Mouse (Mus musculus) limb, embryonic 13.5 days (tissue): ENCODE measurements around the gene H2-K1. TPM values are rescaled to one million over a fixed set of nuclear protein-coding genes. Genes with fewer than 3 reads are reported as not detected.
A peak's percentile ranks its signal among the peaks of the same experiment; 100 is the strongest.

Experiments
- ATAC-seq: fragments of 200-750 bp; cut with Nextera tagmentation; 2 replicates; pipeline ENCODE4 v1.8.0; 2017; ENCODE audit warnings: low read depth, moderate number of reproducible peaks, moderate TSS enrichment; ENCODE audit not compliant: low FRiP score
- H3K27ac ChIP-seq: fragments of 300-500 bp; sonication (generic); 2 replicates; pipeline ENCODE4 v1.5.1; 2015; ENCODE audit warnings: inconsistent platforms, mild to moderate bottlenecking, moderate library complexity
- H3K27me3 ChIP-seq: fragments of 300-500 bp; sonication (generic); 2 replicates; pipeline ENCODE4 v1.6.1; 2015; ENCODE audit warnings: mild to moderate bottlenecking, inconsistent platforms
- H3K36me3 ChIP-seq: fragments of 300-500 bp; sonication (generic); 2 replicates; pipeline ENCODE4 v1.6.1; 2015; ENCODE audit warnings: inconsistent platforms, mild to moderate bottlenecking, moderate library complexity
- H3K4me1 ChIP-seq: fragments of 300-500 bp; sonication (generic); 2 replicates; pipeline ENCODE4 v1.6.1; 2015; ENCODE audit warnings: inconsistent platforms
- H3K4me2 ChIP-seq: fragments of 300-500 bp; sonication (generic); replicated peaks from 2 replicates; pipeline ENCODE4 v1.6.1; 2015; ENCODE audit warnings: inconsistent platforms, mild to moderate bottlenecking, moderate library complexity
- H3K4me3 ChIP-seq: fragments of 300-500 bp; sonication (generic); 2 replicates; pipeline ENCODE4 v1.5.1; 2015; ENCODE audit warnings: moderate library complexity, mild to moderate bottlenecking, inconsistent platforms
- H3K9ac ChIP-seq: fragments of 300-500 bp; sonication (generic); 2 replicates; pipeline ENCODE4 v1.6.1; 2015; ENCODE audit warnings: mild to moderate bottlenecking, inconsistent platforms
- H3K9me3 ChIP-seq: fragments of 300-500 bp; sonication (generic); 2 replicates; pipeline ENCODE4 v1.6.1; 2016; ENCODE audit warnings: inconsistent platforms
- WGBS: fragments of 180-500 bp; shearing (Covaris S2); methylation state at CpG from one replicate; pipeline ENCODE4 v1.1.7; 2015; 5-methylcytosine and 5-hydroxymethylcytosine counted together
- polyA plus RNA-seq: library from polyadenylated mRNA; unstranded; fragments of >200 nt; fragmentation: Nextera tagmentation; extraction: Ambion mirVana; gene quantifications from 2 replicates; pipeline ENCODE4 v1.2.1, GENCODE M21; 2015

The H2-K1 gene
- polyA plus RNA-seq, 1 experiment from 2014 or later, result 7.3 TPM

- peak overlapping the region; percentile 39 for H3K9ac ChIP-seq
- peaks cover 25% of the 10 kb centered on the region for H3K4me1 ChIP-seq
- no peak overlapping the region for H3K27ac ChIP-seq
- ATAC-seq, result no peak
- 2% methylated on average over 56 of the region's 57 CpGs for WGBS
- no peaks in the 10 kb centered on the region for H3K36me3 ChIP-seq
- H3K27me3 ChIP-seq, result peaks cover 78% of the 10 kb centered on the region
- H3K4me2 ChIP-seq, result peak overlapping the region; percentile 62
- H3K9me3 ChIP-seq, result no peaks in the 10 kb centered on the region
- H3K4me3 ChIP-seq, result peak overlapping the region; percentile 37
Observed at GRCm38 (mm10) chr17:33977861-33978557, 22.1 kb downstream of the H2-K1 start.

- no peak overlapping the region for H3K4me2 ChIP-seq
- H3K9ac ChIP-seq, result no peak overlapping the region
- no peaks in the 10 kb centered on the region; the same call in 1 of the 2 replicates for H3K9me3 ChIP-seq
- H3K36me3 ChIP-seq, result no peaks in the 10 kb centered on the region
- 55% methylated on average over 3 of the region's 3 CpGs for WGBS
- H3K4me1 ChIP-seq, result peaks cover 15% of the 10 kb centered on the region; the same call in 1 of the 2 replicates
- no peak overlapping the region for H3K4me3 ChIP-seq
- no peak for ATAC-seq
- H3K27me3 ChIP-seq, result peaks cover 57% of the 10 kb centered on the region
- no peak overlapping the region for H3K27ac ChIP-seq
Observed at GRCm38 (mm10) chr17:33973572-33973971, 26.6 kb downstream of the H2-K1 start.

- Histone ChIP-seq H3K4me2 (no peak overlapping the region), H3K9ac (no peak overlapping the region), H3K27ac (no peak overlapping the region), H3K4me1 (0 out of 2 replicates have a peak, but pooled peaks cover 6% of the 10 kb centered on the region), H3K4me3 (no peak overlapping the region), H3K9me3 (no peaks in the 10 kb centered on the region; the same call in 1 of the 2 replicates), H3K27me3 (peaks cover 49% of the 10 kb centered on the region), H3K36me3 (no peaks in the 10 kb centered on the region)
- WGBS, result 4% methylated on average over 1 of the region's 1 CpGs
- ATAC-seq, result peak; percentile 40; the same call in 1 of the 2 replicates
Observed at GRCm38 (mm10) chr17:33972691-33973090, 27.5 kb downstream of the H2-K1 start.

- Histone ChIP-seq H3K36me3 (peaks cover 20% of the 10 kb centered on the region), H3K9ac (no peak overlapping the region), H3K27me3 (peaks cover 16% of the 10 kb centered on the region), H3K27ac (no peak overlapping the region), H3K4me1 (0 out of 2 replicates have a peak, but pooled peaks cover 6% of the 10 kb centered on the region), H3K9me3 (no peaks in the 10 kb centered on the region; the same call in 1 of the 2 replicates), H3K4me2 (no peak overlapping the region), H3K4me3 (no peak overlapping the region)
- WGBS, result 76% methylated on average over 4 of the region's 4 CpGs
- ATAC-seq, result no peak
Observed at GRCm38 (mm10) chr17:33969394-33969793, 30.8 kb downstream of the H2-K1 start.

- H3K27ac ChIP-seq, result no peak overlapping the region
- no peak overlapping the region for H3K4me2 ChIP-seq
- H3K4me1 ChIP-seq, result 0 out of 2 replicates have a peak, but pooled peaks cover 6% of the 10 kb centered on the region
- H3K4me3 ChIP-seq, result no peak overlapping the region
- no peak overlapping the region for H3K9ac ChIP-seq
- WGBS, result 33% methylated on average over 5 of the region's 5 CpGs
- H3K9me3 ChIP-seq, result no peaks in the 10 kb centered on the region; the same call in 1 of the 2 replicates
- peaks cover 12% of the 10 kb centered on the region; the same call in 1 of the 2 replicates for H3K27me3 ChIP-seq
- peaks cover 22% of the 10 kb centered on the region for H3K36me3 ChIP-seq
- ATAC-seq, result no peak
Observed at GRCm38 (mm10) chr17:33968927-33969326, 31.2 kb downstream of the H2-K1 start.

- ATAC-seq, result peak; percentile 41; the same call in 1 of the 2 replicates
- Histone ChIP-seq H3K4me1 (0 out of 2 replicates have a peak, but pooled peaks cover 6% of the 10 kb centered on the region), H3K9me3 (no peaks in the 10 kb centered on the region; the same call in 1 of the 2 replicates), H3K27ac (no peak overlapping the region), H3K4me3 (no peak overlapping the region), H3K36me3 (peaks cover 26% of the 10 kb centered on the region), H3K9ac (no peak overlapping the region), H3K27me3 (peaks cover 8% of the 10 kb centered on the region; the same call in 1 of the 2 replicates), H3K4me2 (no peak overlapping the region)
- 3% methylated on average over 9 of the region's 9 CpGs for WGBS
Observed at GRCm38 (mm10) chr17:33968489-33968888, 31.7 kb downstream of the H2-K1 start.

GRCm38 (mm10) chr17:33965846-33966550 is 34.1 kb downstream of the H2-K1 start:
- WGBS, result 87% methylated on average over 16 of the region's 16 CpGs
- Histone ChIP-seq H3K9ac (no peak overlapping the region), H3K4me1 (no peaks in the 10 kb centered on the region), H3K9me3 (no peaks in the 10 kb centered on the region; the same call in 1 of the 2 replicates), H3K36me3 (peaks cover 51% of the 10 kb centered on the region), H3K27me3 (no peaks in the 10 kb centered on the region), H3K27ac (no peak overlapping the region), H3K4me2 (no peak overlapping the region), H3K4me3 (no peak overlapping the region)
- ATAC-seq, result no peak

GRCm38 (mm10) chr17:33965082-33965845 is 34.9 kb downstream of the H2-K1 start:
- Histone ChIP-seq H3K9me3 (no peaks in the 10 kb centered on the region; the same call in 1 of the 2 replicates), H3K9ac (no peak overlapping the region), H3K4me2 (no peak overlapping the region), H3K27me3 (no peaks in the 10 kb centered on the region), H3K27ac (no peak overlapping the region), H3K4me3 (no peak overlapping the region), H3K4me1 (no peaks in the 10 kb centered on the region), H3K36me3 (peaks cover 59% of the 10 kb centered on the region)
- 89% methylated on average over 16 of the region's 17 CpGs for WGBS
- ATAC-seq, result no peak

GRCm38 (mm10) chr17:33962876-33963275 is 37.3 kb downstream of the H2-K1 start:
- Histone ChIP-seq H3K4me2 (no peak overlapping the region), H3K36me3 (peaks cover 82% of the 10 kb centered on the region), H3K4me3 (no peak overlapping the region), H3K27me3 (no peaks in the 10 kb centered on the region), H3K9me3 (no peaks in the 10 kb centered on the region), H3K27ac (no peak overlapping the region), H3K9ac (no peak overlapping the region), H3K4me1 (no peaks in the 10 kb centered on the region)
- ATAC-seq, result no peak
- WGBS, result 89% methylated on average over 7 of the region's 7 CpGs

GRCm38 (mm10) chr17:33959948-33960347 is 40.2 kb downstream of the H2-K1 start:
- H3K9me3 ChIP-seq, result no peaks in the 10 kb centered on the region
- H3K4me1 ChIP-seq, result peaks cover 10% of the 10 kb centered on the region
- no peak for ATAC-seq
- WGBS, result 92% methylated on average over 15 of the region's 15 CpGs
- no peak overlapping the region for H3K9ac ChIP-seq
- H3K4me3 ChIP-seq, result no peak overlapping the region
- no peak overlapping the region for H3K4me2 ChIP-seq
- no peaks in the 10 kb centered on the region for H3K27me3 ChIP-seq
- no peak overlapping the region for H3K27ac ChIP-seq
- peaks cover 66% of the 10 kb centered on the region for H3K36me3 ChIP-seq

- Histone ChIP-seq H3K27ac (no peak overlapping the region), H3K36me3 (peaks cover 69% of the 10 kb centered on the region), H3K4me3 (no peak overlapping the region), H3K4me2 (no peak overlapping the region), H3K9me3 (no peaks in the 10 kb centered on the region), H3K4me1 (peaks cover 17% of the 10 kb centered on the region), H3K27me3 (no peaks in the 10 kb centered on the region), H3K9ac (no peak overlapping the region)
- no peak for ATAC-seq
- WGBS, result 95% methylated on average over 13 of the region's 13 CpGs
Observed at GRCm38 (mm10) chr17:33959135-33959534, 41.0 kb downstream of the H2-K1 start.
